Mouse (Mus musculus): ENCODE measurements around the gene Gm20388. TPM values are rescaled to one million over a fixed set of nuclear protein-coding genes. Genes with fewer than 3 reads are reported as not detected.
A peak's percentile ranks its signal among the peaks of the same experiment; 100 is the strongest.

The Gm20388 gene
- polyA plus RNA-seq, 1 experiment from 2014 or later, result not detected

DNA sequence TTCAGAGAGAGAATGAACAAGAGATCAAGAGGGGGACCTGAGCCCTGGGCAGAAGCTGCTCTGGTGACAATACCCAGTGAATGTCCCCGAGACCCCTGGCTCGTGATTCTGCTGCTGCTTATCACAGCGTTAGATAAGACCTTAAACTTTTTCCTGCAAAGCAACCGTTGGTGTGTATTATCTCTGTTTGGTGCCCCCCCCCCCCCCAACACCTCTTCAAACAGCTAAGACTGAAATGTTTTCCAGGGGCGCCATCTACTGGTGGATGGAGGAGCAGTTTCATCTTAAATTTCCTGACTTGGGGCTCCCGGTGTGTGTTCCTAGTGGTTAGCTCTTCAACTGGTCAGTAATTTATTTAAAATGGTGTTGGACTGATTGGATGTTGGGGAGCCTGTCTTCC lies 1999.0 kb downstream of the Gm20388 start:
- WGBS, result 3% methylated on average over 6 of the region's 6 CpGs
- no peak overlapping the region for H3K27ac ChIP-seq (ENCODE audit: low read depth, low read length)
- ATAC-seq, result no peak
- H3K9ac ChIP-seq (ENCODE audit: low read depth, low read length), result no peak overlapping the region
- H3K9me3 ChIP-seq (ENCODE audit: control insufficient read depth), result no peaks in the 10 kb centered on the region
- no peaks in the 10 kb centered on the region for H3K36me3 ChIP-seq (ENCODE audit: control insufficient read depth, insufficient read depth)
- no peaks in the 10 kb centered on the region; the same call in none of the 2 replicates for H3K4me1 ChIP-seq (replicated peaks; ENCODE audit: control insufficient read depth, insufficient read depth, low read length)
- H3K27me3 ChIP-seq (replicated peaks; ENCODE audit: control insufficient read depth, insufficient read depth, low read length), result no peaks in the 10 kb centered on the region
- TF ChIP-seq CTCF (IDR thresholded peaks at IDR 0.05; ENCODE audit: low read depth), result peak; percentile 85
- H3K4me2 ChIP-seq (replicated peaks; ENCODE audit: low read depth), result no peak overlapping the region
- no peak overlapping the region for H3K4me3 ChIP-seq (ENCODE audit: low read depth, low read length)

DNA sequence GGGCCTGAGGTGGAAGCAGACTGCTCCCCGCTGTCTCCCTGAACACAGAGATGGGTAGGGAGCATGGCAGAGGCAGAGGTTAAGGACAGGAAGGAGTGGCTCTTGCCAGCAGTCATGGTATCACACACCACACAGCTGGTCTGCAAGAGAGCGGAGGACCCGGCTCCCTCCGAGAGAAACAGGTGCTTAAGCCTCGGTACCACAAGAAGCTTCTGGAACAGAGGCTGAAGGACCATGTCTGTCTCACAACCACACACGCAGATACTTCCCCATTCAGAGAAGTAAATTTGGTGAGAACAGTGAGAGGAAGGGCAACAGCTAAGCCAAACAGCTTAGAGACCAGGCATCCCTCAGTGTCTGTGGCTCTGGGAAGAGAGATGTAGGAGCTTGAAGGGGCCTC lies 2000.8 kb downstream of the Gm20388 start:
- Histone ChIP-seq H3K9me3 (ENCODE audit: control insufficient read depth) (no peaks in the 10 kb centered on the region), H3K27ac (ENCODE audit: low read depth, low read length) (no peak overlapping the region; the same call in 1 of the 2 replicates), H3K4me2 (replicated peaks; ENCODE audit: low read depth) (no peak overlapping the region), H3K4me3 (ENCODE audit: low read depth, low read length) (no peak overlapping the region), H3K27me3 (replicated peaks; ENCODE audit: control insufficient read depth, insufficient read depth, low read length) (no peaks in the 10 kb centered on the region), H3K4me1 (replicated peaks; ENCODE audit: control insufficient read depth, insufficient read depth, low read length) (no peaks in the 10 kb centered on the region; the same call in 1 of the 2 replicates), H3K9ac (ENCODE audit: low read depth, low read length) (no peak overlapping the region), H3K36me3 (ENCODE audit: control insufficient read depth, insufficient read depth) (no peaks in the 10 kb centered on the region)
- 84% methylated on average over 6 of the region's 6 CpGs for WGBS
- ATAC-seq, result no peak
- TF ChIP-seq CTCF (IDR thresholded peaks at IDR 0.05; ENCODE audit: low read depth), result no peak

DNA sequence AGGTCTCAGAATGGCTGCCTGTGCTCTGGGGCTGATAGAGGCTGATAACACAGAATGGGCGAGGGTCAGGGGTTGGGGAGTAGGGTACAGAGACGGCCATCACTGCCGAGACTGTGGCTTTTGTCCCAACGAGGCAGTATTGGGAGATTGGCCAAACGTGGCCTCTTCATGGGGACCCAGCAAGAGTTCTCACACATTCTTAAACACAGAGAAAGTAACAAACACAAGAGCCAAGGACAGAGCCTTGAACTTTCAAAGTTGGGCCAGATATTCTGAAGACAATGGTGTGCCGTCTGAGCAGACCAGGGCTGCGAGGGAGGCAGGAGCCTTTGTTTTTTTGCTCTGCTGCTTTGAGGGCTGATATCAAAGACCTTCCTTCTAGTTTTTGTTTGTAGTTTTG lies 2001.3 kb downstream of the Gm20388 start:
- H3K4me2 ChIP-seq (replicated peaks; ENCODE audit: low read depth), result no peak overlapping the region
- no peak for ATAC-seq
- TF ChIP-seq CTCF (IDR thresholded peaks at IDR 0.05; ENCODE audit: low read depth), result no peak
- no peak overlapping the region for H3K9ac ChIP-seq (ENCODE audit: low read depth, low read length)
- WGBS, result 64% methylated on average over 7 of the region's 7 CpGs
- no peaks in the 10 kb centered on the region for H3K36me3 ChIP-seq (ENCODE audit: control insufficient read depth, insufficient read depth)
- H3K4me1 ChIP-seq (replicated peaks; ENCODE audit: control insufficient read depth, insufficient read depth, low read length), result no peaks in the 10 kb centered on the region; the same call in 1 of the 2 replicates
- no peak overlapping the region for H3K27ac ChIP-seq (ENCODE audit: low read depth, low read length)
- no peaks in the 10 kb centered on the region for H3K27me3 ChIP-seq (replicated peaks; ENCODE audit: control insufficient read depth, insufficient read depth, low read length)
- H3K9me3 ChIP-seq (ENCODE audit: control insufficient read depth), result no peaks in the 10 kb centered on the region
- H3K4me3 ChIP-seq (ENCODE audit: low read depth, low read length), result no peak overlapping the region

DNA sequence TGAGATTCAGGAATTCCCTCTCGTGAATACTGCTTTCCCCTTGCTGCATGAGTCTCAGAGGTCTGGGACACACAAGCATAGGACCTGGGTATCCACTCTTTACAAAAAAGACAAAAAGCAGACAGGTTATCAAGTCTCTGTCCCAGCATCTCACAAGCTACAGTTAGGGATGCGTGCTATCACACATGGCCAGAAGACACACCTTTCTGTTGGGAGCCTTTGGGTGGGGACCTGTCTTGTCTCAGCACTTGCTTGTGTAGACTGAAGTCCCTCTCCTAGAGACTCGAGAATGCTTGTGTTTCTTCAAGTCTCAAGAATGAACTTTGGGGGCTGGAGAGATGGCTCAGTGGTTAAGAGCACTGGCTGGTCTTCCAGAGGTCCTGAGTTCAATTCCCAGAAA lies 2002.2 kb downstream of the Gm20388 start:
- Histone ChIP-seq H3K4me1 (replicated peaks; ENCODE audit: control insufficient read depth, insufficient read depth, low read length) (no peaks in the 10 kb centered on the region; the same call in 1 of the 2 replicates), H3K27me3 (replicated peaks; ENCODE audit: control insufficient read depth, insufficient read depth, low read length) (no peaks in the 10 kb centered on the region), H3K27ac (ENCODE audit: low read depth, low read length) (no peak overlapping the region), H3K36me3 (ENCODE audit: control insufficient read depth, insufficient read depth) (no peaks in the 10 kb centered on the region), H3K4me3 (ENCODE audit: low read depth, low read length) (no peak overlapping the region), H3K9me3 (ENCODE audit: control insufficient read depth) (no peaks in the 10 kb centered on the region), H3K9ac (ENCODE audit: low read depth, low read length) (no peak overlapping the region), H3K4me2 (replicated peaks; ENCODE audit: low read depth) (no peak overlapping the region)
- ATAC-seq, result no peak
- no peak for TF ChIP-seq CTCF (IDR thresholded peaks at IDR 0.05; ENCODE audit: low read depth)
- WGBS, result 66% methylated on average over 3 of the region's 3 CpGs

DNA sequence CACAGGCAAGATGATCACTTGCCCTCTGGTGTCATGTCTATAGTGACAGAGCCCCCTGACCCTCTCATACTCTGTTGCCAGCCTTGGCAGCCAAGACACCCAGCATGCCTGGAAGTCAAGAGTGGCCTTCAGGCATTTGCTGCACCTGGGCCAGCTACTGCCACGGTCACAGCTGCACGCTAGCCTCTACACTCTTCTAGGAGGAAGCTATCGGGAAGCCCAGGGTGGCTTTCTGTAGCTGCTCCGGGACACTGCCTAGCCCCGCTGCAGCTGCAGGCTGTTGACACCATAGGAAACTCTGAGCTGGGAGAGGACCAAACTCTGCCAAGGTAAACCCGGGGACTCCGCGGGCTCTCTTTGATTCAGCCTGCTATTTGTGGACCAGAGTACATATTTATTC lies 2002.7 kb downstream of the Gm20388 start:
- H3K9me3 ChIP-seq (ENCODE audit: control insufficient read depth), result no peaks in the 10 kb centered on the region
- WGBS, result 69% methylated on average over 8 of the region's 8 CpGs
- H3K4me3 ChIP-seq (ENCODE audit: low read depth, low read length), result no peak overlapping the region
- no peak overlapping the region for H3K9ac ChIP-seq (ENCODE audit: low read depth, low read length)
- no peak overlapping the region for H3K27ac ChIP-seq (ENCODE audit: low read depth, low read length)
- no peaks in the 10 kb centered on the region for H3K36me3 ChIP-seq (ENCODE audit: control insufficient read depth, insufficient read depth)
- H3K4me1 ChIP-seq (replicated peaks; ENCODE audit: control insufficient read depth, insufficient read depth, low read length), result no peaks in the 10 kb centered on the region
- no peak for TF ChIP-seq CTCF (IDR thresholded peaks at IDR 0.05; ENCODE audit: low read depth)
- H3K27me3 ChIP-seq (replicated peaks; ENCODE audit: control insufficient read depth, insufficient read depth, low read length), result no peaks in the 10 kb centered on the region
- H3K4me2 ChIP-seq (replicated peaks; ENCODE audit: low read depth), result no peak overlapping the region
- no peak for ATAC-seq

DNA sequence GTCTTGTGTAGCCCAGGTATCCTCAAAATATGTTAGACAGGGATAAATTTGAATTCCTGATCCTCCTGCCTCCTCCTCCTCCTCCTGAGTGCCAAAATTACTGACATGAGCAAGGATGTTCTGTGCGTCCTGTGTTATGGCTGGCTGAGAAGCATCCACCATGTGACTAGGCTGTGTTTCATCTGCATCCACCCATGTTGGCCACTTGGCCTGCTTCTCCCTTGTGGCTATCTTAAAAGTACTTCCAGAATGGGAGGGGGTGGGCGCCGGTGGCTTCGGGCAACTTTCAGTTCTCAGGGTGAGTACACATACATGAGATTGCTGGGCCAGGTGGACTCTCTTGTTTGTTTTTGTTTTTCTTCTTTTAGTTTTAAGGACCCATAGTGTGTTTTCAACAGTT lies 2008.5 kb downstream of the Gm20388 start:
- 60% methylated on average over 4 of the region's 4 CpGs for WGBS
- Histone ChIP-seq H3K4me3 (ENCODE audit: low read depth, low read length) (no peak overlapping the region), H3K4me1 (replicated peaks; ENCODE audit: control insufficient read depth, insufficient read depth, low read length) (no peaks in the 10 kb centered on the region), H3K9ac (ENCODE audit: low read depth, low read length) (no peak overlapping the region), H3K27ac (ENCODE audit: low read depth, low read length) (no peak overlapping the region), H3K9me3 (ENCODE audit: control insufficient read depth) (no peaks in the 10 kb centered on the region), H3K27me3 (replicated peaks; ENCODE audit: control insufficient read depth, insufficient read depth, low read length) (no peaks in the 10 kb centered on the region), H3K36me3 (ENCODE audit: control insufficient read depth, insufficient read depth) (no peaks in the 10 kb centered on the region), H3K4me2 (replicated peaks; ENCODE audit: low read depth) (no peak overlapping the region)
- no peak for ATAC-seq
- no peak for TF ChIP-seq CTCF (IDR thresholded peaks at IDR 0.05; ENCODE audit: low read depth)

DNA sequence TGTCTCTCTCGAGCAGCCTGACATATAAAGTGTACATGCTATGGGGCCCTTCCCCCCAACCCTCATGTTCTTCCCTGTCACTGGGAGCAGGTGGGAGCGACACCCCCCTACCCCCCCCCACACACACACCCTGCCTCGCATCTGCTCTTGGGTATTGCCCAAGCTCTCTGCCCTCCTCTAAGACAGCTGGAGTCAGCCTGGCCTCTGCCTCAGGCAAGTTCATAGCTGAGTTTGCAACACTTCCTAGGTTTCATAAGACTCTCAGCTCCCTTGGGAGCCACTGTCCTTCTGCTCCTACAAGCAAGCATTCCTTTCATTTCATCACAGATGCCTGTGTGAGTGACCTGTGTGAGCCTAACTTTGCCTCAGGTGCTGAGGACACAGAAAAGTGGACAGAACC lies 2009.1 kb downstream of the Gm20388 start:
- ATAC-seq, result no peak
- WGBS, result 32% methylated on average over 3 of the region's 3 CpGs
- no peaks in the 10 kb centered on the region for H3K36me3 ChIP-seq (ENCODE audit: control insufficient read depth, insufficient read depth)
- no peak overlapping the region for H3K4me3 ChIP-seq (ENCODE audit: low read depth, low read length)
- no peak for TF ChIP-seq CTCF (IDR thresholded peaks at IDR 0.05; ENCODE audit: low read depth)
- no peaks in the 10 kb centered on the region for H3K9me3 ChIP-seq (ENCODE audit: control insufficient read depth)
- no peak overlapping the region for H3K4me2 ChIP-seq (replicated peaks; ENCODE audit: low read depth)
- no peak overlapping the region for H3K27ac ChIP-seq (ENCODE audit: low read depth, low read length)
- H3K27me3 ChIP-seq (replicated peaks; ENCODE audit: control insufficient read depth, insufficient read depth, low read length), result no peaks in the 10 kb centered on the region
- no peaks in the 10 kb centered on the region for H3K4me1 ChIP-seq (replicated peaks; ENCODE audit: control insufficient read depth, insufficient read depth, low read length)
- no peak overlapping the region for H3K9ac ChIP-seq (ENCODE audit: low read depth, low read length)
